Mouse (Mus musculus) CD8-positive naive resting alpha-beta T cell, adult 2 months (primary cell): Measurements from ENCODE around the gene Otulin.

Experiments used
- DNase-seq, 2 experiments: peaks; one replicate each; pipeline ENCODE4 v3.0.0; 2022; ENCODE audit warnings: low read depth in 2 of 2, low spot score in 2 of 2

Gene Otulin

DNA sequence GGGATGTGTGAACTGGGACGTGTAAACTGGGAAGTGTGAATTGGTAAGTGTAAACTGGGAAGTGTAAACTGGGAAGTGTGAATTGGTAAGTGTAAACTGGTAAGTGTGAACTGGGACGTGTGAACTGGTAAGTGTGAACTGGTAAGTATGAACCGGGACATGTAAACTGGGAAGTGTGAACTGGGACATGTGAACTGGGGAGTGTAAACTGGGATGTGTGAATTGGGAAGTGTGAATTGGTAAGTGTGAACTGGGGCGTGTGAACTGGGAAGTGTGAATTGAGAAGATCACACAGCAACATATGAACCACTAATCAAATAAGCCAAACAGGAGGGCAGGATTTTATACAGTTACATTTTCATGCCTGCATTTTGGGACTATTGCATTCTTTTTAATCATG, 27.9 kb upstream of the Otulin start:
- no peak for DNase-seq

DNA sequence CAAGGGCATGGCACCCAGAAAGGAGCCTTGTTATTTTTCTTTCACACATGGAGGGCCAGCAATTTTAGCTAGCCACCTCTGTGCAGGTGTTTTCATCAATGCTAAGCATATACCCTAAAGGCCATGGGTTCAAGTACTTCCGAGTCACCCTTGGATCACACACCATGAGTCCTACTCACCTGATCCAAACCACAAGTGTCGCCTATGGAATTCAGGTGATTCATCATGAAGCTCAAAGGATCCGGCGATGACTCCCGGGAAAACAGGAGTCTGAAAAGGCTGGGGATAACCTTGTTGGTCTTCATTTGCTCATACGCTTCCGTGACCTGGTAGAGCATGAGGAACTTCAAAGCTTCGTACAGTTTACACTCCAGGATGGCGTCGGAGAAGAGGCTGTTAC, 27.4 kb upstream of the Otulin start:
- DNase-seq: no peak

- no peak for DNase-seq
Measured at GRCm38 (mm10) chr15:27656626-27657025, 26.1 kb upstream of the Otulin start.

- DNase-seq: no peak
Measured at GRCm38 (mm10) chr15:27655015-27655414, 24.5 kb upstream of the Otulin start.

- no peak for DNase-seq
Measured at GRCm38 (mm10) chr15:27647686-27648085, 17.2 kb upstream of the Otulin start.

GRCm38 (mm10) chr15:27646665-27647064, 16.2 kb upstream of the Otulin start:
- DNase-seq: no peak

DNA sequence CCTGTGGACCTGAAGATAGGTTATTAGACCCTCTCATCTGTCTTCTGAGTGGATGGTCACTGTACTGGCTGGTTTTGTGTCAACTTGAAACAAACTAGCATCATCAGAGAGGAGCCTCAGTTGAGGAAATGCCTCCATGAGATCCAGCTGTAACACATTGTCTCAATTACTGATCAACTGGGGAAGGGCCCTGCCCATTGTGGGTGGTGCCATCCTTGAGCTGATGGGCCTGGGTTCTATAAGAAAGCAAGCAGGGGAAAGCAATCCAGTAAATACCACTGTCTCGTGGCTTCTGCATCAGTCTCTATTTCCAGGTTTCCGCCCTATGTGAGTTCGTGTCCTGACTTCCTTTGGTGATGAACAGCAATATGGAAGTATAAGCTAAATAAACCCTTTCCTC, 14.8 kb upstream of the Otulin start:
- DNase-seq: no peak

GRCm38 (mm10) chr15:27642895-27643294, 12.4 kb upstream of the Otulin start:
- DNase-seq: peak in 1 of 2 experiments; percentile 59

GRCm38 (mm10) chr15:27641171-27641570, 10.7 kb upstream of the Otulin start:
- peak; percentile 53 to 68 for DNase-seq

- no peak for DNase-seq
Measured at GRCm38 (mm10) chr15:27633941-27634900, 3.7 kb upstream of the Otulin start.

- no peak for DNase-seq
Measured at GRCm38 (mm10) chr15:27629800-27630600, 493 bp downstream of the Otulin start.

- no peak for DNase-seq
Measured at GRCm38 (mm10) chr15:27629046-27629445, 1.4 kb downstream of the Otulin start.

GRCm38 (mm10) chr15:27627794-27628193, 2.7 kb downstream of the Otulin start:
- DNase-seq: peak; percentile 41 to 58

DNA sequence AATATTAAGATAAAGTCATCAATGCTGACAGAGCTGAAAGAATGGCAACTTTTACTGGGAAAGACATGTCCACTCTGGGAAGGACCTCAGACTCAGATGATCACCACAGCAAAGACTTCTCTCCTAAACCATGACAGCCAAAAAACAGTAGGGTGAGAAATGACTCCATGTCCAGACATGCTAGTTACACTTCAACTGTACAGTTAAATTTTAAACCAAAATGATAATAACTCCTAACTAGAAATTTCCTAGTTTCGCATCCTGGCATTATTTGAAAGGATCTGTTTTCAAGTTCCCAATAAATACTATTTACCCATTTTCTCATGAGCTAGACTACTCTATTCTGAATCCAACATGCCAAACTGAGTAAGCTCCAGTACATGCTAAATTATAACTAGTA, 4.2 kb downstream of the Otulin start:
- DNase-seq: no peak

GRCm38 (mm10) chr15:27625890-27626255, 4.6 kb downstream of the Otulin start:
- no peak for DNase-seq

GRCm38 (mm10) chr15:27625014-27625889, 5.2 kb downstream of the Otulin start:
- no peak for DNase-seq

DNA sequence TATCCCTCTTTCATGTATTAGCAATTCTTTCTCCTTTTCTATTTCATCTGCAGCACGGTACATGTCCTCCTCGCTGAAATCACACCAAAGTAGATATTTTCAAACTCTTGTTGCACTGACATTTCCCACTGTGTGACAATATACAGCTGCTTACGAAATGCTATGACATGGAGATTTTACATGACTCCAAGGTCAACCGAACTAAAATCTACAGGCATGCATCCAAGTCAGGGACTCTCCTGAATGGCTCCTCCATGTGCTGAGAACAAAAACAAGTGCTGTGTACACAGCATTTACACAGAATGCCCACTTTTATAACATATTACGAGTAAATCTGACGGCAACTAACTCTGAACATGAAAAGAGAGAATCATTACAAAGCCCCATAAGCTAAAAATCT, 7.2 kb downstream of the Otulin start:
- DNase-seq: no peak

DNA sequence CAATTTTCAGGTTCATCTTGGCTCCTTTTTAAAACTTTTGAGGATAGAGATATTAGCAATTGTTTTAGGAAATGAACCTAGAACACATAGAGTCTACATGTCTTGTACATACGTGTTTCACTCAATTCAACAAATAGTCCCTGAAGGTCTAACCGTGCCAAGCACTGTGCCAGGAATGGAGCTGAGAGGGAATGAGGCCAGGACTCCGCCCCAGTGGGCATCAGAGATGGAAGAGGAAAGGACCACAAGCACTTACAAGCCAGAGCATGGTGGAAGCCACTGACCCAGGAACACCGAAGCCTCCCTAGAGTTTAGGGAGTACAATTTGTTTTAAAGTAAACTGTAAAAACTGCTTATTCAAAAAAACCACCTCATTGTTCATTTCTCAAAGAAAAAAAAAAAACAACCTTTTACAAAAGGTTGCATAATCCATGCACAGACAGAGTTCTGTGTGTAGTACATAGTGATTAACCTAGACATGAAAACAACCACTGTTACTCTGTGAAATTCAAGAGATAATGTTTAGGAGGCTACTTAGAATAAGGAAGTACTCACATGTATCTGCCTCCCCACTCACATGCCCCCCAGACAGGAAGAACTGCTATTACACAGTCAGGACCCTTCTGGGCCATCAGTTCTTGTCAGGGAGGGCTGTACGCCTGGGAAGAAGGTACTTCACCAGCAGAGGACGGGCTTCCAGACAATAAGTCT, 9.9 kb downstream of the Otulin start:
- no peak for DNase-seq

GRCm38 (mm10) chr15:27619683-27620082, 10.8 kb downstream of the Otulin start:
- DNase-seq: no peak

GRCm38 (mm10) chr15:27618778-27619533, 11.5 kb downstream of the Otulin start:
- DNase-seq: no peak
